Mouse (Mus musculus) kidney, embryonic 16.5 days (tissue): ENCODE data around the gene Cxcl12. TPM values are rescaled to one million over a fixed set of nuclear protein-coding genes. Genes with fewer than 3 reads are reported as not detected.
A peak's percentile ranks its signal among the peaks of the same experiment; 100 is the strongest.

ENCODE experiments used
- ATAC-seq: fragments of 200-750 bp; cut with Nextera tagmentation; 2 replicates; pipeline ENCODE4 v1.8.0; 2017; ENCODE audit warnings: moderate TSS enrichment; ENCODE audit not compliant: low FRiP score, low TSS enrichment
- H3K27ac ChIP-seq: fragments of 300-500 bp; sonication (generic); 2 replicates; pipeline ENCODE4 v1.5.1; 2014; ENCODE audit warnings: low read length
- H3K27me3 ChIP-seq: fragments of 300-500 bp; sonication (generic); 2 replicates; pipeline ENCODE4 v1.6.1; 2014; ENCODE audit warnings: low read length, control low read depth, mixed read lengths; ENCODE audit not compliant: insufficient read depth
- H3K36me3 ChIP-seq: fragments of 300-500 bp; sonication (generic); 2 replicates; pipeline ENCODE4 v1.6.1; 2014; ENCODE audit warnings: low read length, control low read depth, mixed read lengths; ENCODE audit not compliant: insufficient read depth
- H3K4me1 ChIP-seq: fragments of 300-500 bp; sonication (generic); 2 replicates; pipeline ENCODE4 v1.6.1; 2014; ENCODE audit warnings: low read length, control low read depth, mixed read lengths; ENCODE audit not compliant: insufficient read depth
- H3K4me2 ChIP-seq: fragments of 300-500 bp; sonication (generic); replicated peaks from 2 replicates; pipeline ENCODE4 v1.6.1; 2014; ENCODE audit warnings: low read depth, low read length
- H3K4me3 ChIP-seq: fragments of 300-500 bp; sonication (generic); 2 replicates; pipeline ENCODE4 v1.5.1; 2014; ENCODE audit warnings: mild to moderate bottlenecking, low read length
- H3K9ac ChIP-seq: fragments of 300-500 bp; sonication (generic); replicated peaks from 2 replicates; pipeline ENCODE4 v1.6.1; 2014; ENCODE audit warnings: low read length
- H3K9me3 ChIP-seq: fragments of 300-500 bp; sonication (generic); 2 replicates; pipeline ENCODE4 v1.6.1; 2016; ENCODE audit warnings: low read length, control low read depth
- WGBS: fragments of 180-500 bp; shearing (Covaris S2); extraction: QIAGEN DNeasy Blood & Tissue Kit; methylation state at CpG from one replicate; pipeline ENCODE4 v1.1.7; 2014; 5-methylcytosine and 5-hydroxymethylcytosine counted together
- polyA plus RNA-seq: library from polyadenylated mRNA; unstranded; fragments of >200 nt; fragmentation: Nextera tagmentation; extraction: Ambion mirVana; gene quantifications from 2 replicates; pipeline ENCODE4 v1.2.1, GENCODE M21; 2015

Gene Cxcl12
- polyA plus RNA-seq, 1 experiment from 2014 or later = 162 TPM

- Histone ChIP-seq H3K9me3 (no peaks in the 10 kb centered on the region), H3K27me3 (peaks cover 5% of the 10 kb centered on the region), H3K36me3 (0 out of 2 replicates have a peak, but pooled peaks cover 2% of the 10 kb centered on the region), H3K4me3 (no peak overlapping the region), H3K4me1 (peaks cover 13% of the 10 kb centered on the region), H3K4me2 (no peak overlapping the region), H3K27ac (no peak overlapping the region), H3K9ac (no peak overlapping the region)
- WGBS = 89% methylated on average over 6 of the region's 6 CpGs
- no peak for ATAC-seq
Observed at GRCm38 (mm10) chr6:117172358-117172757, 4.0 kb downstream of the Cxcl12 start.

GRCm38 (mm10) chr6:117173876-117174275 lies 5.5 kb downstream of the Cxcl12 start:
- peaks cover 15% of the 10 kb centered on the region for H3K36me3 ChIP-seq
- no peak overlapping the region for H3K4me3 ChIP-seq
- no peaks in the 10 kb centered on the region for H3K27me3 ChIP-seq
- WGBS = 14% methylated on average over 11 of the region's 11 CpGs
- no peak overlapping the region for H3K9ac ChIP-seq
- H3K27ac ChIP-seq = no peak overlapping the region
- ATAC-seq = peak; percentile 55
- H3K4me2 ChIP-seq = no peak overlapping the region
- no peaks in the 10 kb centered on the region for H3K9me3 ChIP-seq
- H3K4me1 ChIP-seq = 0 out of 2 replicates have a peak, but pooled peaks cover 4% of the 10 kb centered on the region

- no peak overlapping the region for H3K27ac ChIP-seq
- 53% methylated on average over 2 of the region's 2 CpGs for WGBS
- 0 out of 2 replicates have a peak, but pooled peaks cover 4% of the 10 kb centered on the region for H3K4me1 ChIP-seq
- no peaks in the 10 kb centered on the region for H3K27me3 ChIP-seq
- no peak overlapping the region for H3K9ac ChIP-seq
- H3K4me3 ChIP-seq = no peak overlapping the region
- no peaks in the 10 kb centered on the region for H3K9me3 ChIP-seq
- H3K36me3 ChIP-seq = peaks cover 18% of the 10 kb centered on the region
- no peak for ATAC-seq
- no peak overlapping the region for H3K4me2 ChIP-seq
Observed at GRCm38 (mm10) chr6:117175113-117175793, 6.9 kb downstream of the Cxcl12 start.

- 42% methylated on average over 5 of the region's 5 CpGs for WGBS
- Histone ChIP-seq H3K27me3 (no peaks in the 10 kb centered on the region), H3K4me2 (no peak overlapping the region), H3K9ac (no peak overlapping the region), H3K36me3 (peaks cover 18% of the 10 kb centered on the region), H3K4me1 (0 out of 2 replicates have a peak, but pooled peaks cover 4% of the 10 kb centered on the region), H3K4me3 (no peak overlapping the region), H3K27ac (no peak overlapping the region), H3K9me3 (no peaks in the 10 kb centered on the region)
- 0 out of 2 replicates have a peak, but pooled peaks have one; percentile 36 for ATAC-seq
Observed at GRCm38 (mm10) chr6:117176406-117176805, 8.1 kb downstream of the Cxcl12 start.

GRCm38 (mm10) chr6:117180303-117180702 lies 12.0 kb downstream of the Cxcl12 start:
- H3K9ac ChIP-seq = no peak overlapping the region
- no peak for ATAC-seq
- no peak overlapping the region for H3K4me3 ChIP-seq
- H3K9me3 ChIP-seq = no peaks in the 10 kb centered on the region
- no peak overlapping the region for H3K4me2 ChIP-seq
- peaks cover 16% of the 10 kb centered on the region for H3K36me3 ChIP-seq
- H3K4me1 ChIP-seq = no peaks in the 10 kb centered on the region
- no peaks in the 10 kb centered on the region for H3K27me3 ChIP-seq
- 52% methylated on average over 6 of the region's 6 CpGs for WGBS
- no peak overlapping the region for H3K27ac ChIP-seq

GRCm38 (mm10) chr6:117185381-117185780 lies 17.0 kb downstream of the Cxcl12 start:
- no peak overlapping the region for H3K4me2 ChIP-seq
- H3K4me3 ChIP-seq = no peak overlapping the region
- ATAC-seq = no peak
- no peaks in the 10 kb centered on the region for H3K27me3 ChIP-seq
- 88% methylated on average over 4 of the region's 4 CpGs for WGBS
- no peak overlapping the region for H3K9ac ChIP-seq
- H3K4me1 ChIP-seq = no peaks in the 10 kb centered on the region
- no peaks in the 10 kb centered on the region for H3K9me3 ChIP-seq
- no peaks in the 10 kb centered on the region for H3K36me3 ChIP-seq
- H3K27ac ChIP-seq = no peak overlapping the region

- H3K4me1 ChIP-seq = no peaks in the 10 kb centered on the region
- H3K4me3 ChIP-seq = no peak overlapping the region
- no peak overlapping the region for H3K9ac ChIP-seq
- 83% methylated on average over 3 of the region's 3 CpGs for WGBS
- no peaks in the 10 kb centered on the region for H3K27me3 ChIP-seq
- H3K9me3 ChIP-seq = no peaks in the 10 kb centered on the region
- no peak for ATAC-seq
- H3K36me3 ChIP-seq = no peaks in the 10 kb centered on the region
- no peak overlapping the region for H3K4me2 ChIP-seq
- no peak overlapping the region for H3K27ac ChIP-seq
Observed at GRCm38 (mm10) chr6:117190453-117190852, 22.1 kb downstream of the Cxcl12 start.

GRCm38 (mm10) chr6:117191741-117192140 lies 23.4 kb downstream of the Cxcl12 start:
- 87% methylated on average over 6 of the region's 6 CpGs for WGBS

GRCm38 (mm10) chr6:117192678-117193077 lies 24.3 kb downstream of the Cxcl12 start:
- H3K9me3 ChIP-seq = no peaks in the 10 kb centered on the region
- no peaks in the 10 kb centered on the region for H3K36me3 ChIP-seq
- no peaks in the 10 kb centered on the region for H3K27me3 ChIP-seq
- H3K27ac ChIP-seq = no peak overlapping the region
- ATAC-seq = no peak
- no peak overlapping the region for H3K4me2 ChIP-seq
- no peaks in the 10 kb centered on the region for H3K4me1 ChIP-seq
- no peak overlapping the region for H3K4me3 ChIP-seq
- WGBS = 78% methylated on average over 7 of the region's 7 CpGs
- no peak overlapping the region for H3K9ac ChIP-seq

More at GRCm38 (mm10) chr6:117191741-117192140, 23.4 kb downstream of the Cxcl12 start:
- no peaks in the 10 kb centered on the region for H3K9me3 ChIP-seq
- H3K9ac ChIP-seq = no peak overlapping the region
- H3K27ac ChIP-seq = no peak overlapping the region
- no peaks in the 10 kb centered on the region for H3K36me3 ChIP-seq
- no peak overlapping the region for H3K4me3 ChIP-seq
- ATAC-seq = no peak
- H3K27me3 ChIP-seq = no peaks in the 10 kb centered on the region
- no peaks in the 10 kb centered on the region for H3K4me1 ChIP-seq
- H3K4me2 ChIP-seq = no peak overlapping the region

- 48% methylated on average over 3 of the region's 3 CpGs for WGBS
- Histone ChIP-seq H3K36me3 (no peaks in the 10 kb centered on the region), H3K9ac (no peak overlapping the region), H3K9me3 (no peaks in the 10 kb centered on the region), H3K27me3 (no peaks in the 10 kb centered on the region), H3K4me1 (no peaks in the 10 kb centered on the region), H3K27ac (no peak overlapping the region), H3K4me2 (no peak overlapping the region), H3K4me3 (no peak overlapping the region)
- ATAC-seq = 0 out of 2 replicates have a peak, but pooled peaks have one; percentile 61
Observed at GRCm38 (mm10) chr6:117195270-117195669, 26.9 kb downstream of the Cxcl12 start.
